Mouse (Mus musculus): ENCODE results near the gene Myom3.

- no peak for TF ChIP-seq POLR2A (IDR thresholded peaks at IDR 0.05; ENCODE audit: insufficient read depth, low read depth, low read length)
- no peak for TF ChIP-seq CTCF (IDR thresholded peaks at IDR 0.05; ENCODE audit: insufficient read depth, low read depth, low read length)
Measured at GRCm38 (mm10) chr4:135853987-135854546, 94.6 kb downstream of the Myom3 start.
